Mouse (Mus musculus) left cerebral cortex, postnatal 14 days (tissue): Measurements from ENCODE around the gene Gmfg. TPM values are rescaled to one million over a fixed set of nuclear protein-coding genes. Genes with fewer than 3 reads are reported as not detected.
A peak's percentile ranks its signal among the peaks of the same experiment; 100 is the strongest.

ENCODE experiments used
- DNase-seq, 2 experiments: peaks; one replicate each; pipeline ENCODE4 v3.0.0; 2021 to 2022; ENCODE audit warnings: low spot score in 2 of 2, mixed read lengths in 1 of 2
- intact Hi-C: fragments of 180-260 bp; cut with DNase I; formaldehyde crosslinking; loops from one replicate; pipeline ENCODE4 v1.15.1; 2025
- total RNA-seq, 2 experiments: library from RNA; stranded (reverse); gene quantifications; 2 replicates each; pipeline ENCODE4 v1.2.3; 2021

Gene Gmfg
- total RNA-seq, 2 experiments from 2014 or later = 2.6 to 3.3 TPM

GRCm38 (mm10) chr7:28435660-28436259, 1.5 kb upstream of the Gmfg start:
- peak in 1 of 2 experiments; percentile 13 for DNase-seq
- intact Hi-C loops = loop anchor here (2.0 kb wide), 2 partner anchors 165 to 291 kb away; no protein-coding TSS in a partner anchor

- DNase-seq = peak; percentile 100
- intact Hi-C loops = loop anchor here (2.0 kb wide), 2 partner anchors 164 to 290 kb away; no protein-coding TSS in a partner anchor
Measured at GRCm38 (mm10) chr7:28436271-28436904, 859 bp upstream of the Gmfg start.

GRCm38 (mm10) chr7:28437964-28438363, 717 bp downstream of the Gmfg start:
- intact Hi-C loops = loop anchor here (2.0 kb wide), 2 partner anchors 163 to 289 kb away; no protein-coding TSS in a partner anchor
- no peak for DNase-seq

- DNase-seq = no peak
- intact Hi-C loops = no loop called here
Measured at GRCm38 (mm10) chr7:28438771-28439170, 1.5 kb downstream of the Gmfg start.

- intact Hi-C loops = no loop called here
- peak in 1 of 2 experiments; percentile 22 for DNase-seq
Measured at GRCm38 (mm10) chr7:28440739-28441138, 3.5 kb downstream of the Gmfg start.

GRCm38 (mm10) chr7:28441776-28442485, 4.7 kb downstream of the Gmfg start:
- intact Hi-C loops = no loop called here
- DNase-seq = no peak

- no peak for DNase-seq
- intact Hi-C loops = no loop called here
Measured at GRCm38 (mm10) chr7:28442688-28443087, 5.4 kb downstream of the Gmfg start.

- intact Hi-C loops = no loop called here
- DNase-seq = no peak
Measured at GRCm38 (mm10) chr7:28444344-28444974, 7.2 kb downstream of the Gmfg start.

GRCm38 (mm10) chr7:28446446-28446845, 9.2 kb downstream of the Gmfg start:
- DNase-seq = peak; percentile 70 to 87
- intact Hi-C loops = loop anchor here (1.0 to 5.0 kb wide), 2 partner anchors 81 to 155 kb away; no protein-coding TSS in a partner anchor

- intact Hi-C loops = loop anchor here (5.0 kb wide), 1 partner anchor 80 kb away; no protein-coding TSS in a partner anchor
- no peak for DNase-seq
Measured at GRCm38 (mm10) chr7:28447101-28447830, 10.0 kb downstream of the Gmfg start.

- intact Hi-C loops = loop anchor here (5.0 kb wide), 1 partner anchor 79 kb away; no protein-coding TSS in a partner anchor
- DNase-seq = no peak
Measured at GRCm38 (mm10) chr7:28447865-28448820, 10.9 kb downstream of the Gmfg start.

GRCm38 (mm10) chr7:28451531-28452360, 14.5 kb downstream of the Gmfg start, which contains the start of gene Lrfn1:
Gene Lrfn1 (plus strand): TSS chr7:28451980.
- DNase-seq = peak in 1 of 2 experiments; percentile 24
- intact Hi-C loops = no loop called here

- intact Hi-C loops = no loop called here
- no peak for DNase-seq
Measured at GRCm38 (mm10) chr7:28452361-28453005, 15.2 kb downstream of the Gmfg start.

GRCm38 (mm10) chr7:28460361-28460760, 23.1 kb downstream of the Gmfg start:
- DNase-seq = no peak
- intact Hi-C loops = no loop called here

GRCm38 (mm10) chr7:28462769-28463168, 25.5 kb downstream of the Gmfg start:
- intact Hi-C loops = no loop called here
- DNase-seq = no peak

GRCm38 (mm10) chr7:28464416-28465212, 27.4 kb downstream of the Gmfg start:
- DNase-seq = peak; percentile 91 to 97
- intact Hi-C loops = no loop called here
